Mouse (Mus musculus): ENCODE data around the gene Il6ra. TPM values are rescaled to one million over a fixed set of nuclear protein-coding genes. Genes with fewer than 3 reads are reported as not detected.

Gene Il6ra
- polyA plus RNA-seq, 1 experiment from 2014 or later, result 3.6 TPM

GRCm38 (mm10) chr3:89885766-89886165, 27.2 kb downstream of the Il6ra start:
- H3K4me1 ChIP-seq, result 0 out of 2 replicates have a peak, but pooled peaks cover 4% of the 10 kb centered on the region
- H3K4me3 ChIP-seq, result no peak overlapping the region
- no peak overlapping the region for H3K27ac ChIP-seq
- H3K9me3 ChIP-seq, result no peaks in the 10 kb centered on the region
- no peaks in the 10 kb centered on the region for H3K36me3 ChIP-seq
- H3K9ac ChIP-seq, result no peak overlapping the region
- no peak overlapping the region for H3K4me2 ChIP-seq
- 90% methylated on average over 11 of the region's 11 CpGs for WGBS
- no peaks in the 10 kb centered on the region for H3K27me3 ChIP-seq
- ATAC-seq (ENCODE audit: borderline replicate concordance, extremely low read depth, low FRiP score, low TSS enrichment), result no peak

GRCm38 (mm10) chr3:89883582-89884041, 29.4 kb downstream of the Il6ra start:
- no peak for ATAC-seq (ENCODE audit: borderline replicate concordance, extremely low read depth, low FRiP score, low TSS enrichment)
- H3K36me3 ChIP-seq, result no peaks in the 10 kb centered on the region
- WGBS, result 63% methylated on average over 4 of the region's 4 CpGs

GRCm38 (mm10) chr3:89882556-89883181, 30.3 kb downstream of the Il6ra start:
- no peak overlapping the region for H3K4me2 ChIP-seq
- H3K4me3 ChIP-seq, result no peak overlapping the region
- WGBS, result 80% methylated on average over 8 of the region's 8 CpGs
- ATAC-seq (ENCODE audit: borderline replicate concordance, extremely low read depth, low FRiP score, low TSS enrichment), result no peak
- H3K27me3 ChIP-seq, result no peaks in the 10 kb centered on the region
- no peaks in the 10 kb centered on the region for H3K9me3 ChIP-seq
- 0 out of 2 replicates have a peak, but pooled peaks cover 4% of the 10 kb centered on the region for H3K4me1 ChIP-seq
- no peaks in the 10 kb centered on the region for H3K36me3 ChIP-seq
- H3K9ac ChIP-seq, result no peak overlapping the region
- no peak overlapping the region for H3K27ac ChIP-seq

More at GRCm38 (mm10) chr3:89883582-89884041, 29.4 kb downstream of the Il6ra start:
- Histone ChIP-seq H3K27me3 (no peaks in the 10 kb centered on the region), H3K9me3 (no peaks in the 10 kb centered on the region), H3K9ac (no peak overlapping the region), H3K27ac (no peak overlapping the region), H3K4me1 (0 out of 2 replicates have a peak, but pooled peaks cover 4% of the 10 kb centered on the region), H3K4me3 (no peak overlapping the region), H3K4me2 (no peak overlapping the region)

GRCm38 (mm10) chr3:89880036-89880851, 32.8 kb downstream of the Il6ra start:
- 65% methylated on average over 5 of the region's 5 CpGs for WGBS
- no peaks in the 10 kb centered on the region for H3K27me3 ChIP-seq
- no peak overlapping the region for H3K27ac ChIP-seq
- H3K9me3 ChIP-seq, result no peaks in the 10 kb centered on the region
- no peak for ATAC-seq (ENCODE audit: borderline replicate concordance, extremely low read depth, low FRiP score, low TSS enrichment)
- H3K9ac ChIP-seq, result no peak overlapping the region
- H3K4me1 ChIP-seq, result no peaks in the 10 kb centered on the region
- H3K4me2 ChIP-seq, result no peak overlapping the region
- H3K36me3 ChIP-seq, result no peaks in the 10 kb centered on the region
- H3K4me3 ChIP-seq, result no peak overlapping the region

- H3K9ac ChIP-seq, result no peak overlapping the region
- no peak overlapping the region for H3K4me3 ChIP-seq
- no peak overlapping the region for H3K27ac ChIP-seq
- H3K4me1 ChIP-seq, result no peaks in the 10 kb centered on the region
- 60% methylated on average over 3 of the region's 3 CpGs for WGBS
- H3K9me3 ChIP-seq, result no peaks in the 10 kb centered on the region
- H3K36me3 ChIP-seq, result no peaks in the 10 kb centered on the region
- no peaks in the 10 kb centered on the region for H3K27me3 ChIP-seq
- no peak overlapping the region for H3K4me2 ChIP-seq
- no peak for ATAC-seq (ENCODE audit: borderline replicate concordance, extremely low read depth, low FRiP score, low TSS enrichment)
Measured at GRCm38 (mm10) chr3:89879326-89879725, 33.7 kb downstream of the Il6ra start.

GRCm38 (mm10) chr3:89878456-89878855, 34.5 kb downstream of the Il6ra start:
- H3K27me3 ChIP-seq, result no peaks in the 10 kb centered on the region
- 51% methylated on average over 3 of the region's 3 CpGs for WGBS
- H3K4me3 ChIP-seq, result no peak overlapping the region
- no peak overlapping the region for H3K4me2 ChIP-seq
- no peak overlapping the region for H3K27ac ChIP-seq
- no peak overlapping the region for H3K9ac ChIP-seq
- no peaks in the 10 kb centered on the region for H3K4me1 ChIP-seq
- H3K36me3 ChIP-seq, result no peaks in the 10 kb centered on the region
- no peaks in the 10 kb centered on the region for H3K9me3 ChIP-seq
- no peak for ATAC-seq (ENCODE audit: borderline replicate concordance, extremely low read depth, low FRiP score, low TSS enrichment)

- ATAC-seq (ENCODE audit: borderline replicate concordance, extremely low read depth, low FRiP score, low TSS enrichment), result no peak
- Histone ChIP-seq H3K4me1 (peaks cover 10% of the 10 kb centered on the region), H3K9me3 (no peaks in the 10 kb centered on the region), H3K27ac (no peak overlapping the region), H3K4me3 (no peak overlapping the region), H3K9ac (no peak overlapping the region), H3K36me3 (no peaks in the 10 kb centered on the region), H3K4me2 (no peak overlapping the region), H3K27me3 (no peaks in the 10 kb centered on the region)
- 74% methylated on average over 8 of the region's 8 CpGs for WGBS
Measured at GRCm38 (mm10) chr3:89877129-89877528, 35.9 kb downstream of the Il6ra start.

- no peak for ATAC-seq (ENCODE audit: borderline replicate concordance, extremely low read depth, low FRiP score, low TSS enrichment)
- no peaks in the 10 kb centered on the region for H3K27me3 ChIP-seq
- WGBS, result 70% methylated on average over 4 of the region's 4 CpGs
Measured at GRCm38 (mm10) chr3:89876469-89876868, 36.5 kb downstream of the Il6ra start.

GRCm38 (mm10) chr3:89875781-89876180, 37.2 kb downstream of the Il6ra start:
- no peak for ATAC-seq (ENCODE audit: borderline replicate concordance, extremely low read depth, low FRiP score, low TSS enrichment)
- Histone ChIP-seq H3K9me3 (no peaks in the 10 kb centered on the region), H3K9ac (no peak overlapping the region), H3K27ac (no peak overlapping the region), H3K27me3 (no peaks in the 10 kb centered on the region), H3K4me1 (peaks cover 20% of the 10 kb centered on the region), H3K36me3 (no peaks in the 10 kb centered on the region), H3K4me3 (no peak overlapping the region), H3K4me2 (no peak overlapping the region)
- WGBS, result 77% methylated on average over 8 of the region's 8 CpGs

More at GRCm38 (mm10) chr3:89876469-89876868, 36.5 kb downstream of the Il6ra start:
- no peaks in the 10 kb centered on the region for H3K36me3 ChIP-seq
- H3K9ac ChIP-seq, result no peak overlapping the region
- no peak overlapping the region for H3K4me2 ChIP-seq
- no peak overlapping the region for H3K27ac ChIP-seq
- H3K4me3 ChIP-seq, result no peak overlapping the region
- no peaks in the 10 kb centered on the region for H3K9me3 ChIP-seq
- peaks cover 14% of the 10 kb centered on the region for H3K4me1 ChIP-seq

GRCm38 (mm10) chr3:89875021-89875420, 38.0 kb downstream of the Il6ra start:
- no peaks in the 10 kb centered on the region for H3K27me3 ChIP-seq
- no peak overlapping the region for H3K27ac ChIP-seq
- no peak overlapping the region for H3K4me3 ChIP-seq
- no peak for ATAC-seq (ENCODE audit: borderline replicate concordance, extremely low read depth, low FRiP score, low TSS enrichment)
- H3K4me2 ChIP-seq, result no peak overlapping the region
- no peaks in the 10 kb centered on the region for H3K36me3 ChIP-seq
- H3K9me3 ChIP-seq, result no peaks in the 10 kb centered on the region
- H3K9ac ChIP-seq, result no peak overlapping the region
- WGBS, result 53% methylated on average over 9 of the region's 9 CpGs
- peaks cover 27% of the 10 kb centered on the region for H3K4me1 ChIP-seq

GRCm38 (mm10) chr3:89874076-89874475, 38.9 kb downstream of the Il6ra start:
- H3K4me1 ChIP-seq, result peaks cover 35% of the 10 kb centered on the region
- no peak for ATAC-seq (ENCODE audit: borderline replicate concordance, extremely low read depth, low FRiP score, low TSS enrichment)
- no peaks in the 10 kb centered on the region for H3K9me3 ChIP-seq
- H3K4me2 ChIP-seq, result no peak overlapping the region
- no peak overlapping the region for H3K27ac ChIP-seq
- 80% methylated on average over 5 of the region's 5 CpGs for WGBS
- no peak overlapping the region for H3K4me3 ChIP-seq
- H3K9ac ChIP-seq, result no peak overlapping the region
- H3K27me3 ChIP-seq, result no peaks in the 10 kb centered on the region
- no peaks in the 10 kb centered on the region for H3K36me3 ChIP-seq

- Histone ChIP-seq H3K9ac (no peak overlapping the region), H3K27me3 (no peaks in the 10 kb centered on the region), H3K36me3 (no peaks in the 10 kb centered on the region), H3K27ac (0 out of 2 replicates have a peak overlapping the region, but pooled peaks have one; percentile 29), H3K4me3 (no peak overlapping the region), H3K4me2 (peak overlapping the region; percentile 11; the same call in 1 of the 2 replicates), H3K9me3 (no peaks in the 10 kb centered on the region), H3K4me1 (peaks cover 47% of the 10 kb centered on the region)
- WGBS, result 22% methylated on average over 6 of the region's 6 CpGs
- peak; percentile 72; the same call in 1 of the 2 replicates for ATAC-seq (ENCODE audit: borderline replicate concordance, extremely low read depth, low FRiP score, low TSS enrichment)
Measured at GRCm38 (mm10) chr3:89872684-89873083, 40.3 kb downstream of the Il6ra start.
